14 mouse cellular contexts compared by ENCODE assay signal in the genomic region with DNA sequence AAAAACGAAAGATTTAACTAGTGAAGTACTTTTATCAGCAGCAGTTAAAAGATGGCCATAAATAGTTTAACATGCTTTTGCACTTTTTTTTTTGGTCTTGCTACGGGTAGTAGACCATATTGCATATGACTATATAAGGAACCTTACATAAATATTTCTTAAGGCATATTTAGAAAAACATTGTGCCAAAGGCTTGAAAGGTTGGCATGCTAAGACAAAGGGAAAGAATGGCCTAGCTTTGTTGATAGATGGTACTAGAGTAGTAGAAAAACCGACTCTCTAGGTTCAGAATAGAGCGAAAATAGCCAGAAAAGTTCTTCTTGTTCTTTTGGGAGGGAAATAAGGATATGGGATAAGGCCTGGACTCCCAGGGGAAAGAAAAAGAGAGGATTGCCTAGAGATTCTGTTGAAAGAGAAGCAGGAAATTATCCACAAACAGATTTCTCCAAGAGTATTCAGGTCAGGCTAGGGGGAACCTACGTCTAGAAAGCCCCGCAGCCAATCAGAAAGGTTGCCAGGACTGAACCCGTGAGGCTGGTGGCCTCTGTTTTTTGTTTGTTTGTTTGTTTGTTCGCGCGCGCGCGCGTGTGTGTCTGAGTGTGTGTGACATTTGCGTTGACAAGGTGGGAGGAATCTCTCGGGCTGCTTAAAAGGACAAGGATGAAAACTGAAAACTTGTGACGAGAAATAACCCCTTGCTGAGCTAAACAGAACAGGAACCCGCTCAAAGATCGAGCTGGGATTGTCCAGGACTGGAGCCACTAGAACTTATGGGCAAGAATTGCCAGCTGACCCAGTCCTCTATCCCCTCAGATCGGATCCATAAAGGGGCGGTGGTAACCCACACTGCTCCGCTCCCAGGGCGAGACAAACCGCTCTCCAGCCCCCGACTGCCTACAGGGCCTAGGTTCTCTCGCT. TPM values are rescaled to one million over a fixed set of nuclear protein-coding genes. Genes with fewer than 3 reads are reported as not detected.
DNase-seq lines count a peak whose midpoint lies in the region; ATAC-seq and TF ChIP-seq lines count a peak whose summit lies in the region.
"Had no signal": no experiment of that assay in that cellular context is flagged by ENCODE, and none has a peak within 500 bp of the region (broad histone marks: within the 10 kb centered on the region; RNA-seq: fewer than 3 reads in every experiment).

No protein-coding gene starts in this region.

- no peak overlapping the region for H3K9ac ChIP-seq in midbrain, embryonic 11.5 days (ENCODE audit: low read length)

- H3K4me1 ChIP-seq in kidney, adult 2 months (ENCODE audit: control insufficient read depth, insufficient read depth, low read length): peaks cover 3% of the 10 kb centered on the region; the same call in 1 of the 2 replicates
- H3K4me1 ChIP-seq in forebrain, embryonic 10.5 days: peaks cover 49% of the 10 kb centered on the region
- peaks cover 15% of the 10 kb centered on the region for H3K4me1 ChIP-seq in midbrain, embryonic 11.5 days (ENCODE audit: control insufficient read depth, insufficient read depth, low read length)

- peak overlapping the region; percentile 31; the same call in 1 of the 2 replicates for H3K4me2 ChIP-seq in midbrain, embryonic 11.5 days

- ATAC-seq in midbrain, embryonic 11.5 days (ENCODE audit: low FRiP score): peak; percentile 12; the same call in 1 of the 2 replicates

- H3K27ac ChIP-seq in kidney, adult 2 months (ENCODE audit: insufficient read depth, low read depth, low read length): peak overlapping the region; percentile 80
- no peak overlapping the region for H3K27ac ChIP-seq in forebrain, embryonic 10.5 days
- H3K27ac ChIP-seq in midbrain, embryonic 11.5 days (ENCODE audit: low read depth, low read length): no peak overlapping the region

- no peak for TF ChIP-seq CTCF in kidney, adult 2 months (conservative IDR thresholded peaks at IDR 0.05; ENCODE audit: insufficient read depth, insufficient read length, low read depth, low read length)
- no peak for TF ChIP-seq CTCF in brain, embryonic 14.5 days (IDR thresholded peaks at IDR 0.05; ENCODE audit: borderline replicate concordance, extremely low read depth, insufficient read depth, insufficient read length)

- WGBS in kidney, adult 2 months: 19% methylated on average over 26 of the region's 26 CpGs
- 3% methylated on average over 26 of the region's 26 CpGs for WGBS in forebrain, embryonic 10.5 days
- WGBS in midbrain, embryonic 11.5 days: 2% methylated on average over 26 of the region's 26 CpGs

- H3K4me3 ChIP-seq in kidney, adult 2 months (ENCODE audit: insufficient read depth, low read depth, low read length): peak overlapping the region; percentile 21; the same call in 1 of the 2 replicates
- peak overlapping the region; percentile 25; the same call in 1 of the 2 replicates for H3K4me3 ChIP-seq in forebrain, embryonic 10.5 days
- H3K4me3 ChIP-seq in midbrain, embryonic 11.5 days (ENCODE audit: low read depth, low read length): no peak overlapping the region

- DNase-seq in kidney, adult 2 months: no peak
- no peak for DNase-seq in kidney, adult 11 months
- DNase-seq in brain, embryonic 14.5 days (ENCODE audit: low read depth): peak; percentile 46
- DNase-seq in forebrain, embryonic 10.5 days (ENCODE audit: extremely low spot score, low spot score): peak; percentile 53
- peak; percentile 95 for DNase-seq in midbrain, embryonic 11.5 days (ENCODE audit: low spot score, missing footprints)
- no peak for DNase-seq in layer of hippocampus, postnatal 14 days (ENCODE audit: low spot score in 2 of 2)
- no peak for DNase-seq in testis, postnatal 10 days (ENCODE audit: low spot score)
- no peak for DNase-seq in right cerebral cortex, postnatal 36 days (ENCODE audit: low spot score in 2 of 2)
- DNase-seq: gastrocnemius, postnatal 10 days; lung, postnatal 14 days had no signal

- no peaks in the 10 kb centered on the region; the same call in 1 of the 2 replicates for H3K36me3 ChIP-seq in kidney, adult 2 months (ENCODE audit: control insufficient read depth, insufficient read depth, low read length)
- no peaks in the 10 kb centered on the region for H3K36me3 ChIP-seq in forebrain, embryonic 10.5 days (replicated peaks)
- H3K36me3 ChIP-seq in midbrain, embryonic 11.5 days (ENCODE audit: control insufficient read depth, insufficient read depth, low read length): no peaks in the 10 kb centered on the region

- peaks cover 3% of the 10 kb centered on the region; the same call in 1 of the 2 replicates for H3K27me3 ChIP-seq in kidney, adult 2 months (replicated peaks; ENCODE audit: control insufficient read depth, insufficient read depth, low read length)
- H3K27me3 ChIP-seq in forebrain, embryonic 10.5 days (ENCODE audit: poor library complexity, severe bottlenecking): peaks cover 100% of the 10 kb centered on the region
- peaks cover 87% of the 10 kb centered on the region for H3K27me3 ChIP-seq in midbrain, embryonic 11.5 days (ENCODE audit: control insufficient read depth, insufficient read depth, low read length)

- TF ChIP-seq POLR2A in kidney, adult 2 months (IDR thresholded peaks at IDR 0.05; ENCODE audit: low read depth, low read length): no peak
- TF ChIP-seq POLR2A in brain, embryonic 14.5 days (IDR thresholded peaks at IDR 0.05; ENCODE audit: borderline replicate concordance, extremely low read depth, insufficient read depth, insufficient read length, poor library complexity, severe bottlenecking): no peak

- H3K9me3 ChIP-seq in forebrain, embryonic 10.5 days: no peaks in the 10 kb centered on the region
- H3K9me3 ChIP-seq in midbrain, embryonic 11.5 days (ENCODE audit: control insufficient read depth, low read length): no peaks in the 10 kb centered on the region

RNA-seq across cellular contexts. Expression of a gene that starts 9.6 kb away (rescaled TPM):
- 4.2 and 5.8 TPM in 2 replicates for polyA plus RNA-seq in kidney, adult 2 months (2012; rRNA removed)
- polyA plus RNA-seq in brain, embryonic 14.5 days (2012; rRNA removed): 2.3 and 2.5 TPM in 2 replicates
- 0.86 and 1.8 TPM in 2 replicates for polyA plus RNA-seq in forebrain, embryonic 10.5 days (2016; fragmentation: Nextera tagmentation; extraction: Ambion mirVana)
- polyA plus RNA-seq in midbrain, embryonic 11.5 days (2014; fragmentation: Nextera tagmentation; extraction: Ambion mirVana): 7.9 and 8.7 TPM in 2 replicates
- total RNA-seq in layer of hippocampus, postnatal 14 days (2021): under 1 TPM in 1 of 2 experiments, not detected in 1; 0.10 TPM
- total RNA-seq: hematopoietic stem cell, adult 5-6 weeks; layer of hippocampus, adult 8-10 months; liver, adult 2 months had no signal
- polyA plus RNA-seq: cortical plate, adult 2 months; liver, adult 2 months had no signal

Comparison
In these comparisons a context has a peak if more than half of its experiments do, and no peak if none do; other contexts are left out.
1. DNase-seq: peak in brain, embryonic 14.5 days (single experiment), forebrain, embryonic 10.5 days (single experiment) and midbrain, embryonic 11.5 days (single experiment); none in kidney, adult 2 months (single experiment), kidney, adult 11 months (single experiment), layer of hippocampus, postnatal 14 days (0 of 2), testis, postnatal 10 days (single experiment) and right cerebral cortex, postnatal 36 days (0 of 2).